Mouse (Mus musculus) ES-E14 (cell line): ENCODE data around the gene Tmem40.

ENCODE experiments used
- MAFK ChIP-seq: IDR thresholded peaks from 2 replicates; pipeline ENCODE4 v1.6.1; 2014; ENCODE audit warnings: mild to moderate bottlenecking, low read depth, low read length, inconsistent platforms; ENCODE audit not compliant: insufficient read depth
- ZC3H11A ChIP-seq: IDR thresholded peaks from 2 replicates; pipeline ENCODE4 v1.6.1; 2012; ENCODE audit warnings: low read depth, mild to moderate bottlenecking, inconsistent platforms, low read length, borderline replicate concordance
- ZNF384 ChIP-seq: IDR thresholded peaks from 2 replicates; pipeline ENCODE4 v1.6.1; 2012; ENCODE audit warnings: low read depth, low read length, inconsistent platforms

- TF ChIP-seq ZNF384 (no peak), MAFK (no peak), ZC3H11A (no peak)
Observed at GRCm38 (mm10) chr6:115692163-115692950, 69.9 kb downstream of the Tmem40 start.
